22 mouse cellular contexts compared by ENCODE assay signal in genomic region chr15:62168958-62169590, GRCm38 (mm10).
A peak's percentile ranks its signal among the peaks of the same experiment; 100 is the strongest.
DNase-seq lines count a peak whose midpoint lies in the region; ATAC-seq and TF ChIP-seq lines count a peak whose summit lies in the region.
"Had no signal": no experiment of that assay in that cellular context is flagged by ENCODE, and none has a peak within 500 bp of the region (broad histone marks: within the 10 kb centered on the region; RNA-seq: fewer than 3 reads in every experiment).

No protein-coding gene starts in this region.

- H3K4me1 ChIP-seq in spleen, adult 2 months (ENCODE audit: control insufficient read depth, insufficient read depth, insufficient read length), result peaks cover 55% of the 10 kb centered on the region
- peaks cover 4% of the 10 kb centered on the region for H3K4me1 ChIP-seq in bone marrow, adult 2 months (ENCODE audit: control insufficient read depth, insufficient read depth, low read length)
- H3K4me1 ChIP-seq in forebrain, embryonic 14.5 days (ENCODE audit: control insufficient read depth, insufficient read depth, low read length), result no peaks in the 10 kb centered on the region
- H3K4me1 ChIP-seq: embryonic facial prominence, embryonic 10.5 days; kidney, embryonic 15.5 days; limb, embryonic 13.5 days; midbrain, embryonic 15.5 days; neural tube, embryonic 15.5 days had no signal

- TF ChIP-seq POLR2A in spleen, adult 2 months (IDR thresholded peaks at IDR 0.05; ENCODE audit: low read depth, low read length), result no peak
- TF ChIP-seq POLR2A in bone marrow, adult 2 months (IDR thresholded peaks at IDR 0.05; ENCODE audit: borderline replicate concordance, control insufficient read depth, low read depth, low read length), result no peak

- peak overlapping the region; percentile 19 for H3K4me3 ChIP-seq in spleen, adult 2 months (ENCODE audit: extremely low read depth, insufficient read depth, insufficient read length)
- no peak overlapping the region for H3K4me3 ChIP-seq in bone marrow, adult 2 months (replicated peaks; ENCODE audit: control insufficient read depth, low read depth, low read length)
- H3K4me3 ChIP-seq in forebrain, embryonic 14.5 days (ENCODE audit: low read depth, low read length), result no peak overlapping the region
- H3K4me3 ChIP-seq: embryonic facial prominence, embryonic 10.5 days; heart, adult 2 months; kidney, embryonic 15.5 days; limb, embryonic 13.5 days; midbrain, embryonic 15.5 days; neural tube, embryonic 15.5 days had no signal

- peak overlapping the region; percentile 96 for H3K27ac ChIP-seq in spleen, adult 2 months (ENCODE audit: insufficient read depth, low read length)
- peak overlapping the region; percentile 76 for H3K27ac ChIP-seq in bone marrow, adult 2 months (ENCODE audit: control insufficient read depth, insufficient read depth, low read depth, low read length, poor library complexity)
- no peak overlapping the region for H3K27ac ChIP-seq in forebrain, embryonic 14.5 days (ENCODE audit: low read depth, low read length)
- H3K27ac ChIP-seq: embryonic facial prominence, embryonic 10.5 days; heart, adult 2 months; hindbrain, embryonic 14.5 days; kidney, embryonic 15.5 days; limb, embryonic 13.5 days; midbrain, embryonic 15.5 days; neural tube, embryonic 15.5 days had no signal

- no peak overlapping the region for H3K9ac ChIP-seq in forebrain, embryonic 14.5 days (ENCODE audit: low read length)
- H3K9ac ChIP-seq: hindbrain, embryonic 14.5 days; kidney, embryonic 15.5 days; limb, embryonic 13.5 days; midbrain, embryonic 15.5 days; neural tube, embryonic 15.5 days had no signal

- no peak for TF ChIP-seq CTCF in spleen, adult 2 months (IDR thresholded peaks at IDR 0.05; ENCODE audit: extremely low read depth, insufficient read depth, insufficient read length, insufficient replicate concordance)
- TF ChIP-seq CTCF in bone marrow, adult 2 months (IDR thresholded peaks at IDR 0.05; ENCODE audit: control insufficient read depth, insufficient read depth, low read length), result no peak

- H3K9me3 ChIP-seq in forebrain, embryonic 14.5 days (replicated peaks; ENCODE audit: control insufficient read depth, low read length), result no peaks in the 10 kb centered on the region
- H3K9me3 ChIP-seq: embryonic facial prominence, embryonic 10.5 days; kidney, embryonic 15.5 days; limb, embryonic 13.5 days; megakaryocyte, embryonic 14.5 days; midbrain, embryonic 15.5 days; neural tube, embryonic 15.5 days had no signal

- H3K36me3 ChIP-seq in spleen, adult 2 months (ENCODE audit: control insufficient read depth, insufficient read depth, low read length), result no peaks in the 10 kb centered on the region
- H3K36me3 ChIP-seq in splenic B cell, adult 2 months (ENCODE audit: control insufficient read depth, insufficient read depth, low read length, poor library complexity, severe bottlenecking), result no peaks in the 10 kb centered on the region
- no peaks in the 10 kb centered on the region for H3K36me3 ChIP-seq in forebrain, embryonic 14.5 days (ENCODE audit: control insufficient read depth, insufficient read depth, low read length)
- H3K36me3 ChIP-seq: embryonic facial prominence, embryonic 10.5 days; kidney, embryonic 15.5 days; limb, embryonic 13.5 days; midbrain, embryonic 15.5 days; neural tube, embryonic 15.5 days had no signal

- no peak for ATAC-seq in forebrain, embryonic 14.5 days
- ATAC-seq: intestine, embryonic 16.5 days; midbrain, embryonic 15.5 days had no signal

- peak; percentile 35 to 84 for DNase-seq in spleen, adult 2 months (ENCODE audit: low read depth in 1 of 2, low spot score in 2 of 2)
- DNase-seq in spleen, postnatal 4 days (ENCODE audit: low spot score in 2 of 2), result no peak
- DNase-seq in CD4-positive helper T cell, adult 2 months (ENCODE audit: low read depth, low spot score), result peak; percentile 87
- DNase-seq in splenic B cell, adult 2 months (ENCODE audit: low read depth, low spot score), result peak; percentile 92
- DNase-seq in forebrain, embryonic 14.5 days (ENCODE audit: low spot score), result no peak
- no peak for DNase-seq in adipocyte (ENCODE audit: low spot score)
- DNase-seq: adrenal gland, adult 2 months; cerebellum, adult 8-10 months; gastrocnemius, postnatal 14 days; heart, postnatal 36 days; kidney, postnatal 4 days; lung, postnatal 10 days had no signal

- no peaks in the 10 kb centered on the region for H3K27me3 ChIP-seq in spleen, adult 2 months (ENCODE audit: control insufficient read depth, insufficient read depth, low read length)
- H3K27me3 ChIP-seq in splenic B cell, adult 2 months (ENCODE audit: control insufficient read depth, insufficient read depth, low read length, poor library complexity, severe bottlenecking), result no peaks in the 10 kb centered on the region
- H3K27me3 ChIP-seq in forebrain, embryonic 14.5 days (replicated peaks; ENCODE audit: control insufficient read depth, insufficient read depth, low read length), result no peaks in the 10 kb centered on the region
- H3K27me3 ChIP-seq: kidney, embryonic 15.5 days; limb, embryonic 13.5 days; megakaryocyte, embryonic 14.5 days; midbrain, embryonic 15.5 days; neural tube, embryonic 15.5 days had no signal

- H3K4me2 ChIP-seq in forebrain, embryonic 14.5 days (ENCODE audit: low read length), result no peak overlapping the region
- H3K4me2 ChIP-seq: hindbrain, embryonic 14.5 days; kidney, embryonic 15.5 days; limb, embryonic 13.5 days; midbrain, embryonic 15.5 days; neural tube, embryonic 15.5 days had no signal

- 35% methylated on average over 8 of the region's 8 CpGs for WGBS in spleen, adult 2 months
- 82% methylated on average over 8 of the region's 8 CpGs for WGBS in bone marrow, adult 2 months
- WGBS in forebrain, embryonic 14.5 days, result 95% methylated on average over 8 of the region's 8 CpGs

Comparison
In these comparisons a context has a peak if more than half of its experiments do, and no peak if none do; other contexts are left out.
1. DNase-seq: peak in spleen, adult 2 months (2 of 2), CD4-positive helper T cell, adult 2 months (single experiment) and splenic B cell, adult 2 months (single experiment); none in spleen, postnatal 4 days (0 of 2), forebrain, embryonic 14.5 days (single experiment) and adipocyte (single experiment).